Mouse (Mus musculus): Measurements from ENCODE around the gene Thnsl1.

DNA sequence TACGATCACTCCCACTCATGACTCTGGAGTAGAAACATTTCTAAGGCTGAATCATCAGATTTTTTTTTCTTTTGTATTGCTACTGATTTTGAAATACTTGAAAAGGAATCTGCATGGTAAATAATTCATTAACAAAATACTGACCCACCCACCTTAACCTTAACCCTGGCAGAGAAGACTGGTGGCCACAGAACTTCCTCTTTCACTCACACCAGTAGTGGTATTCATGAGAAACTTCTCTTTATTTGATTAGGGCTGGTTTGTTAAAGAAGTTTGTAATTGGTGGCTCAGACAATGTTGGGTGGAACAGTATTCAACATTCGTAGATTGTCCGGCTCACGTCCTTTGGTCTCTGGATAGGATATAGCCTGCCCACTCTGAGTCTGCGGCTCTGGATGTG lies 26.4 kb upstream of the Thnsl1 start:
- TF ChIP-seq POLR2A (IDR thresholded peaks at IDR 0.05; ENCODE audit: borderline replicate concordance, extremely low read depth, insufficient read depth, insufficient read length, poor library complexity, severe bottlenecking): no peak
- TF ChIP-seq CTCF (IDR thresholded peaks at IDR 0.05; ENCODE audit: borderline replicate concordance, extremely low read depth, insufficient read depth, insufficient read length): no peak

Measured in brain, embryonic 14.5 days (tissue).